Mouse (Mus musculus) thymus, adult 2 months (tissue): Measurements from ENCODE around the gene Ssb.

Experiments used
- CTCF ChIP-seq: fragments of 200-500 bp; IDR thresholded peaks from 2 replicates; pipeline ENCODE4 v1.5.1; 2012; ENCODE audit warnings: mild to moderate bottlenecking, control low read depth, low read length, moderate library complexity, borderline replicate concordance; ENCODE audit not compliant: control insufficient read depth, poor library complexity, insufficient read depth; ENCODE audit errors: extremely low read depth
- POLR2A ChIP-seq: fragments of 200-500 bp; IDR thresholded peaks from 2 replicates; pipeline ENCODE4 v1.6.1; 2012; ENCODE audit warnings: mild to moderate bottlenecking, low read length, control low read depth, moderate library complexity; ENCODE audit not compliant: control insufficient read depth, poor library complexity, insufficient read depth; ENCODE audit errors: extremely low read depth

GRCm38 (mm10) chr2:69893145-69893544 is 31.8 kb downstream of the Ssb start:
- TF ChIP-seq CTCF (no peak), POLR2A (no peak)
